Mouse (Mus musculus) forebrain, embryonic 16.5 days (tissue): ENCODE measurements around the gene Uts2. TPM values are rescaled to one million over a fixed set of nuclear protein-coding genes. Genes with fewer than 3 reads are reported as not detected.

ENCODE experiments used
- ATAC-seq: fragments of 200-750 bp; cut with Nextera tagmentation; 2 replicates; pipeline ENCODE4 v1.8.0; 2017; ENCODE audit warnings: mild to moderate bottlenecking, moderate library complexity
- H3K27ac ChIP-seq: fragments of 300-500 bp; sonication (generic); 2 replicates; pipeline ENCODE4 v1.5.1; 2014; ENCODE audit warnings: low read length, control low read depth
- H3K27me3 ChIP-seq: fragments of 300-500 bp; sonication (generic); replicated peaks from 2 replicates; pipeline ENCODE4 v1.6.1; 2014; ENCODE audit warnings: low read length; ENCODE audit not compliant: control insufficient read depth, insufficient read depth
- H3K36me3 ChIP-seq: fragments of 300-500 bp; sonication (generic); 2 replicates; pipeline ENCODE4 v1.6.1; 2014; ENCODE audit not compliant: control insufficient read depth, insufficient read depth
- H3K4me1 ChIP-seq: fragments of 300-500 bp; sonication (generic); replicated peaks from 2 replicates; pipeline ENCODE4 v1.6.1; 2014; ENCODE audit warnings: low read length; ENCODE audit not compliant: control insufficient read depth, insufficient read depth
- H3K4me2 ChIP-seq: fragments of 300-500 bp; sonication (generic); 2 replicates; pipeline ENCODE4 v1.6.1; 2014; ENCODE audit warnings: mild to moderate bottlenecking, low read length, control low read depth
- H3K4me3 ChIP-seq: fragments of 300-500 bp; sonication (generic); replicated peaks from 2 replicates; pipeline ENCODE4 v1.5.1; 2014; ENCODE audit warnings: mild to moderate bottlenecking, low read length, control low read depth
- H3K9ac ChIP-seq: fragments of 300-500 bp; sonication (generic); replicated peaks from 2 replicates; pipeline ENCODE4 v1.6.1; 2014; ENCODE audit warnings: low read depth, low read length, control low read depth
- H3K9me3 ChIP-seq: fragments of 300-500 bp; sonication (generic); 2 replicates; pipeline ENCODE4 v1.6.1; 2016; ENCODE audit warnings: low read length; ENCODE audit not compliant: control insufficient read depth
- WGBS: fragments of 180-500 bp; shearing (Covaris S2); extraction: QIAGEN DNeasy Blood & Tissue Kit; methylation state at CpG from one replicate; pipeline ENCODE4 v1.1.7; 2014; 5-methylcytosine and 5-hydroxymethylcytosine counted together
- polyA plus RNA-seq: library from polyadenylated mRNA; unstranded; fragments of >200 nt; fragmentation: Nextera tagmentation; extraction: Ambion mirVana; gene quantifications from 2 replicates; pipeline ENCODE4 v1.2.1, GENCODE M21; 2015

The Uts2 gene
- polyA plus RNA-seq, 1 experiment from 2014 or later = not detected

DNA sequence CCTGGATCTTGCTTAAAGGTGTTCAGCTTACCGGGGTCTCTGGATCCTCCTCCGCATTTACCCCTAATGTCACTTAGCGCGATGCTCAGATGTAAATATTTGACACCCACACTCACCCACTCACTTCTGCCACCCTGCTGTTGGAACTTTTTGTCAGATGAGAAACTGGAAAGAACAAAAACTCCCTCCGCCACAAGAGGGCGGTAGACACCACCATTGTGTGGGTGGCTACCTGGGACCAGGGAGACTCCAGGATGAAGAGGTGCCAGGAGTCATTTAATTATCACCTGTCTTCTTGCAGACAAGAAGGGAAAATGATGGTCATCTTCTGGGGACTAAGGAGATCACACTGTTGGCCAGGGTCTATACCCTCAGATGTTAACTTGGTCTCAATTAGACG lies 30.3 kb upstream of the Uts2 start:
- H3K27me3 ChIP-seq = no peaks in the 10 kb centered on the region
- no peak overlapping the region for H3K9ac ChIP-seq
- no peak overlapping the region for H3K4me3 ChIP-seq
- WGBS = 23% methylated on average over 7 of the region's 7 CpGs
- no peak overlapping the region for H3K27ac ChIP-seq
- ATAC-seq = no peak
- H3K4me2 ChIP-seq = no peak overlapping the region
- no peaks in the 10 kb centered on the region for H3K9me3 ChIP-seq
- peaks cover 4% of the 10 kb centered on the region; the same call in 1 of the 2 replicates for H3K4me1 ChIP-seq
- H3K36me3 ChIP-seq = no peaks in the 10 kb centered on the region

- WGBS = 93% methylated on average over 8 of the region's 8 CpGs
- Histone ChIP-seq H3K27me3 (no peaks in the 10 kb centered on the region), H3K36me3 (no peaks in the 10 kb centered on the region), H3K4me2 (no peak overlapping the region), H3K9me3 (no peaks in the 10 kb centered on the region), H3K27ac (no peak overlapping the region), H3K4me3 (no peak overlapping the region), H3K4me1 (peaks cover 4% of the 10 kb centered on the region; the same call in 1 of the 2 replicates), H3K9ac (no peak overlapping the region)
- ATAC-seq = no peak
Measured at GRCm38 (mm10) chr4:150968956-150969355, 27.9 kb upstream of the Uts2 start.

DNA sequence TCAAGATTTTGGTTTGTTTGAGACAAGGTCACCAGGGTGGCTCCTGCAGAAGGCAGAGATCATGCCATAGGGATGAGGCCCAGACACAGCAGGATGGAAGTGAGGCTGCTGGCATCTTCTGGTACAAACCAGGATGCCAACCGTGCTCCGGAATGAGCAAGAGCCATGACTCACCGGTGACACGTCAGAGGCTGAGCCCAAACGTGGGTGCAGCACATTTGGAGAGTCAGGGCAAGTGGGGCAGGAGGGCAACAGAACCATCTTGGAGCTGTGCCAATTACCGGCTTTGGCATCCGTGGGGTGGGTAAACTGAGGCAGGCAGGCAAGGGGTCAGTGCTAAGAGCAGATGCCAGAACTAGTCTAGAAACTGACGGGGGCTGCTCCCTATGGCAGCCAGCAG lies 23.6 kb upstream of the Uts2 start:
- ATAC-seq = no peak

GRCm38 (mm10) chr4:150975145-150975544 lies 21.8 kb upstream of the Uts2 start:
- Histone ChIP-seq H3K9me3 (no peaks in the 10 kb centered on the region), H3K4me2 (no peak overlapping the region), H3K4me3 (no peak overlapping the region), H3K36me3 (no peaks in the 10 kb centered on the region), H3K27ac (no peak overlapping the region), H3K9ac (no peak overlapping the region), H3K27me3 (no peaks in the 10 kb centered on the region), H3K4me1 (no peaks in the 10 kb centered on the region)
- 46% methylated on average over 1 of the region's 1 CpGs for WGBS
- no peak for ATAC-seq

More for the DNA sequence above, 23.6 kb upstream of the Uts2 start:
- H3K27ac ChIP-seq = no peak overlapping the region
- H3K27me3 ChIP-seq = no peaks in the 10 kb centered on the region
- no peak overlapping the region for H3K4me3 ChIP-seq
- no peaks in the 10 kb centered on the region for H3K9me3 ChIP-seq
- no peaks in the 10 kb centered on the region for H3K36me3 ChIP-seq
- no peaks in the 10 kb centered on the region for H3K4me1 ChIP-seq
- no peak overlapping the region for H3K9ac ChIP-seq
- WGBS = 80% methylated on average over 8 of the region's 8 CpGs
- no peak overlapping the region for H3K4me2 ChIP-seq

DNA sequence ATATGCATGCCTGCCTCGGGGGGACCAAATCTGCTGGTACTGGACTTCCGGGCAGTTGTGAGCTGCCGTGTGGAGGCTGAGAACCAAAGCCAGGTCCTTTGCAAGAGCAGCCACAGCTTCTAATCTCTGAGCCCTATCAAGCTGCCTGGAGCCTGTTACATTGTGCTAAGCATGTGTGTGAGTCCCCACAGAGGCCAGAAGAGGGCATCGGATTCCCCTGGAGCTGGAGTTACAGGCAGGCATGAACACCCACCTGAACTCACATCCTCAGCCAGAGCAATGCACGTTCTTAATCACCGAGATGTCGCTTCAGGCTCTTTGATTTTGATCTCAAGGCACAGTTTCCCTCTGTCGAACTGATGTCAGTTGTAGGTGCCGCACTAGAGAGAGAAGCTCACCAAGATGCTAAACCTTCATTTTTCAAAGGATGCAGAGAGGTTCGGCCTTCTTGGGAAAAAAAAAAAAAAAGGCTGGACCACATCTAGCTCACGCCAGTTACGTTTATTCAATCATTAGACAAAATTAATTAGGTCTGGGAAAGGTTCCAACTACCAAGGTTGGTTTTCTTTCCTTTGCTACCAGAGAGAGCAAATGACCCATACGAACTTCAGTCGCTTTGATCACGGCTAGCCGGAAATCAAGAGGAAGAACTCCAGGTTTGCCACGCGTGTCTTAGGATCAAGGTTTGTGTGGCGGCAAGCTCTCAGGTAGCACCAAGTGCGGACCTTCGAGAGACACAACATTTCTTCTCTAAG lies 18.6 kb upstream of the Uts2 start:
- Histone ChIP-seq H3K4me3 (no peak overlapping the region), H3K9ac (no peak overlapping the region), H3K4me2 (no peak overlapping the region), H3K4me1 (no peaks in the 10 kb centered on the region), H3K27ac (no peak overlapping the region), H3K27me3 (no peaks in the 10 kb centered on the region), H3K36me3 (no peaks in the 10 kb centered on the region), H3K9me3 (no peaks in the 10 kb centered on the region)
- WGBS = 66% methylated on average over 21 of the region's 21 CpGs
- ATAC-seq = no peak

- H3K4me2 ChIP-seq = no peak overlapping the region
- H3K9ac ChIP-seq = no peak overlapping the region
- no peaks in the 10 kb centered on the region for H3K9me3 ChIP-seq
- H3K36me3 ChIP-seq = no peaks in the 10 kb centered on the region
- ATAC-seq = no peak
- H3K27me3 ChIP-seq = no peaks in the 10 kb centered on the region
- H3K4me3 ChIP-seq = no peak overlapping the region
- H3K4me1 ChIP-seq = no peaks in the 10 kb centered on the region
- WGBS = 84% methylated on average over 9 of the region's 9 CpGs
- no peak overlapping the region for H3K27ac ChIP-seq
Measured at GRCm38 (mm10) chr4:150979455-150979854, 17.4 kb upstream of the Uts2 start.

DNA sequence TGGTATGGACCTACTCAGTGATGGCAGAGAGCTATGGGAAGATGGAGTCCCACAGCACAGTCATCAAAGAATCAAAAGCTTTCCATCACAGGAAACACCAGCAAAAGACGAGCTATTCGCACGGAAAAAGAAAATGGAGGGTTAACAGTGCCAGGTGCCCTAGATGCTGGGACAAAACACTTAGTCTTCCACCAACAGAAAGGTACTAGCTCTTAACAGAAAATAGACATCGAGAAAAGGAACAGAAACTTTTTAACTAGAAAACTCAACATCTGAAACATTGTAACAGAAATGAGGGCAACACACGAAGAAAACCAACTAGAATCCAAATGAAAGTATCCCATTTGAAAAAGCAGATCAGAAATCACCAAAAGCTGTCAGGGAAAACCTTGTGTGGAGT lies 16.7 kb upstream of the Uts2 start:
- no peaks in the 10 kb centered on the region for H3K27me3 ChIP-seq
- no peak overlapping the region for H3K4me3 ChIP-seq
- ATAC-seq = no peak
- WGBS = 93% methylated on average over 5 of the region's 5 CpGs
- H3K27ac ChIP-seq = no peak overlapping the region
- no peaks in the 10 kb centered on the region for H3K36me3 ChIP-seq
- H3K9me3 ChIP-seq = no peaks in the 10 kb centered on the region
- H3K9ac ChIP-seq = no peak overlapping the region
- no peak overlapping the region for H3K4me2 ChIP-seq
- H3K4me1 ChIP-seq = no peaks in the 10 kb centered on the region

- H3K4me2 ChIP-seq = no peak overlapping the region
- no peaks in the 10 kb centered on the region for H3K4me1 ChIP-seq
- H3K9me3 ChIP-seq = no peaks in the 10 kb centered on the region
- WGBS = 51% methylated on average over 6 of the region's 6 CpGs
- no peak for ATAC-seq
- H3K4me3 ChIP-seq = no peak overlapping the region
- H3K27me3 ChIP-seq = no peaks in the 10 kb centered on the region
- no peaks in the 10 kb centered on the region for H3K36me3 ChIP-seq
- H3K27ac ChIP-seq = no peak overlapping the region
- H3K9ac ChIP-seq = no peak overlapping the region
Measured at GRCm38 (mm10) chr4:150990148-150990547, 6.7 kb upstream of the Uts2 start.

- Histone ChIP-seq H3K4me3 (no peak overlapping the region), H3K9me3 (no peaks in the 10 kb centered on the region), H3K4me1 (no peaks in the 10 kb centered on the region), H3K36me3 (no peaks in the 10 kb centered on the region), H3K9ac (no peak overlapping the region), H3K4me2 (no peak overlapping the region), H3K27me3 (no peaks in the 10 kb centered on the region), H3K27ac (no peak overlapping the region)
- no peak for ATAC-seq
- WGBS = 97% methylated on average over 9 of the region's 9 CpGs
Measured at GRCm38 (mm10) chr4:150998626-150999025, 1.7 kb downstream of the Uts2 start.

GRCm38 (mm10) chr4:151001397-151001796 lies 4.5 kb downstream of the Uts2 start:
- no peak overlapping the region for H3K27ac ChIP-seq
- H3K9ac ChIP-seq = no peak overlapping the region
- no peaks in the 10 kb centered on the region for H3K27me3 ChIP-seq
- no peak overlapping the region for H3K4me3 ChIP-seq
- ATAC-seq = no peak
- no peaks in the 10 kb centered on the region for H3K36me3 ChIP-seq
- 64% methylated on average over 13 of the region's 13 CpGs for WGBS
- H3K4me1 ChIP-seq = no peaks in the 10 kb centered on the region
- no peaks in the 10 kb centered on the region for H3K9me3 ChIP-seq
- no peak overlapping the region for H3K4me2 ChIP-seq
